Mouse (Mus musculus) liver, adult 2 months (tissue): ENCODE data around the gene 4930519G04Rik. TPM values are rescaled to one million over a fixed set of nuclear protein-coding genes. Genes with fewer than 3 reads are reported as not detected.
"Not testable (repeated sequence)": the region's sequence is repeated elsewhere in the genome, so short reads cannot be mapped to it uniquely, and the experiment has no call there.

Source experiments
- DNase-seq: peaks from one replicate; pipeline ENCODE4 v3.0.0-alpha.2; 2011; ENCODE audit warnings: low read depth, low spot score; ENCODE audit errors: extremely low read depth
- H3K27ac ChIP-seq: fragments of 200-500 bp; replicated peaks from 2 replicates; pipeline ENCODE4 v1.5.1; 2012; ENCODE audit warnings: low read depth, mild to moderate bottlenecking, control low read depth, inconsistent platforms, low read length; ENCODE audit not compliant: insufficient read depth
- H3K27me3 ChIP-seq: fragments of 200-500 bp; 2 replicates; pipeline ENCODE4 v1.6.1; 2012; ENCODE audit warnings: mild to moderate bottlenecking, moderate library complexity, low read length, inconsistent platforms; ENCODE audit not compliant: control insufficient read depth, insufficient read depth
- H3K36me3 ChIP-seq: fragments of 200-500 bp; 2 replicates; pipeline ENCODE4 v1.6.1; 2012; ENCODE audit warnings: low read length, inconsistent platforms; ENCODE audit not compliant: control insufficient read depth, insufficient read depth
- H3K4me1 ChIP-seq: fragments of 200-500 bp; 2 replicates; pipeline ENCODE4 v1.6.1; 2011; ENCODE audit warnings: low read length; ENCODE audit not compliant: control insufficient read depth, insufficient read depth
- H3K4me3 ChIP-seq: fragments of 200-500 bp; 2 replicates; pipeline ENCODE4 v1.5.1; 2011; ENCODE audit warnings: low read depth, mild to moderate bottlenecking, control low read depth, low read length, moderate library complexity; ENCODE audit not compliant: insufficient read depth
- H3K79me2 ChIP-seq: fragments of 200-500 bp; 2 replicates; pipeline ENCODE4 v1.6.1; 2012; ENCODE audit warnings: inconsistent platforms, mild to moderate bottlenecking, low read length, moderate library complexity; ENCODE audit not compliant: control insufficient read depth, insufficient read depth
- H3K9ac ChIP-seq: fragments of 200-500 bp; 2 replicates; pipeline ENCODE4 v1.6.1; 2012; ENCODE audit warnings: low read depth, mild to moderate bottlenecking, control low read depth, inconsistent platforms, low read length
- CTCF ChIP-seq: fragments of 200-500 bp; IDR thresholded peaks from 2 replicates; pipeline ENCODE4 v1.5.1; 2011; ENCODE audit warnings: low read depth, low read length, control low read depth
- POLR2A ChIP-seq: fragments of 200-500 bp; IDR thresholded peaks from 2 replicates; pipeline ENCODE4 v1.6.1; 2011; ENCODE audit warnings: low read length, control low read depth; ENCODE audit not compliant: insufficient read depth; ENCODE audit errors: extremely low read depth
- WGBS: fragments of 180-500 bp; shearing (Covaris S2); methylation state at CpG from one replicate; pipeline ENCODE4 v1.1.7; 2018; 5-methylcytosine and 5-hydroxymethylcytosine counted together
- polyA plus RNA-seq: library from polyadenylated mRNA; depleted of rRNA; stranded (reverse); fragments of >200 nt; gene quantifications from 2 replicates; pipeline ENCODE4 v1.2.3, GENCODE M21; 2012; rRNA removed
- total RNA-seq: library from RNA; depleted of rRNA; stranded (reverse); fragments of >200 nt; gene quantifications from 2 replicates; pipeline ENCODE4 v1.2.3, GENCODE M21; 2014; rRNA removed

4930519G04Rik gene
- total RNA-seq (not detected in 2 replicates), polyA plus RNA-seq (not detected in 2 replicates)

DNA sequence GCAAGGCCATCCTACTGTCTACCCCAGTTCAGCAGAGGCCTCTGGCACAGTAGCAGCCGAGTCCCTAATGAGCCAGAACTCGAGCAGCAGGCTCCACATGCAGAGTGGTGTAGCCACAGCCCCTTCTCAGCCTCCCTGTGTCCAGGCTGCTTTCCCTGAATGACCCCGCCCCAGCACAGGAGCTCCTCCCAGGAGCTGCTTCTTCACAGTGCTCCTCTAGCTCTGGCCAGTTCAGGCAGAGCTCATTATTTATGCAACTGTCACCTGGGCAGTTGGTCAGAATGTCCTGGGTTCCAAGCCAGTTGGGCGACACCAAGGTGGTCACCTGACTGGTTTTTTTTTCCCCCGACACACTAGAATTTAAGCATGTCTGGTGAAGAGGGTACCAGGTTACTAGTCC, at the start of gene 4930519G04Rik:
Gene 4930519G04Rik, plus strand, starts transcription at position 301 of the 400 bp plus-strand sequence.
- H3K27me3 ChIP-seq, H3K4me3 ChIP-seq, H3K4me1 ChIP-seq, DNase-seq, H3K9ac ChIP-seq, H3K79me2 ChIP-seq, H3K36me3 ChIP-seq, H3K27ac ChIP-seq: not testable (repeated sequence)
- WGBS = 86% methylated on average over 3 of the region's 5 CpGs

DNA sequence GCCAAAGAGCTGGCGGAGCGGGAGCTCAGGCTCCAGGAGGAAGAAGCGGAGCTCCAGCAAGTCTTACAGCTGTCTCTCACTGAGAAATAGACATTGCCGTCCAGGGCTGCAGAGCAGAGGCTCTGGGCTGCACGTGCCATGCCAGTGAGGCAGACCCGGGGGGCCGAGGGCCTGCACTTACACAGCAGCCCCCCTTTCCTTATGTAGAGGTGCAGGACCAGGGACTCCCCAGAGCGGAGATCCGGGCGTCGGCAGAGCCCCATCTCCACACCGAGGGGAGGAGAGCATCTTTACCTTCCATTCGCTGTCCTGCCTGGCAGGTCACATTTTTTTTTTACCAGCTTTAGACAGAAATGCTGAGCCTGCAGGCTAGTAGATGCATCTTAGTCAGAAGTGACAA, 49.1 kb upstream of the 4930519G04Rik start:
- no peak overlapping the region for H3K9ac ChIP-seq
- no peaks in the 10 kb centered on the region for H3K4me1 ChIP-seq
- TF ChIP-seq POLR2A (no peak), CTCF (no peak)
- no peaks in the 10 kb centered on the region for H3K27me3 ChIP-seq
- no peaks in the 10 kb centered on the region; the same call in 1 of the 2 replicates for H3K36me3 ChIP-seq
- no peak overlapping the region for H3K4me3 ChIP-seq
- WGBS = 97% methylated on average over 13 of the region's 13 CpGs
- no peak for DNase-seq
- H3K27ac ChIP-seq = no peak overlapping the region
- H3K79me2 ChIP-seq = no peaks in the 10 kb centered on the region

DNA sequence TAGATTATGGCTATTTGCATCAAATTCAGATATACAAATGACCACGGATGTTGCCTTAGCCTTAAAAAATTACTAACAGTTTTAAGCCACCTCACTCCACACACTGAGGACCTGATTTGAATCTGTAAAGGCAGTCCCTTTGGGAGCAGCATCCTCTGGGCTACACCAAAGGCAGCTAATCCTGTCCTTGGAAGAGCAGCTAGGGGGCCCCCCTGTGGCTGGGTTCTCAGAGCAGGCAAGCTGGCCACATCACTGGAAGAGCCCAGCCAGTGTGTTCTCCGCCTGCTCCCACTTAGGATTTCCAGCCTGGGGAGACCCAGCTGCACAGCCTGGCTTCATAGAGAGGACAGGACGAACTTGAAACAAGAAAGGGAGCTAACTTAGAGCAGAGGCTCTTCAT, 48.5 kb upstream of the 4930519G04Rik start:
- H3K27me3 ChIP-seq = no peaks in the 10 kb centered on the region
- WGBS = 67% methylated on average over 3 of the region's 3 CpGs
- H3K79me2 ChIP-seq = no peaks in the 10 kb centered on the region
- H3K36me3 ChIP-seq = no peaks in the 10 kb centered on the region; the same call in 1 of the 2 replicates
- no peak overlapping the region for H3K4me3 ChIP-seq
- no peak overlapping the region for H3K9ac ChIP-seq
- peak; percentile 21 for DNase-seq
- no peak overlapping the region for H3K27ac ChIP-seq
- H3K4me1 ChIP-seq = no peaks in the 10 kb centered on the region
- TF ChIP-seq POLR2A (no peak), CTCF (peak; percentile 60)

DNA sequence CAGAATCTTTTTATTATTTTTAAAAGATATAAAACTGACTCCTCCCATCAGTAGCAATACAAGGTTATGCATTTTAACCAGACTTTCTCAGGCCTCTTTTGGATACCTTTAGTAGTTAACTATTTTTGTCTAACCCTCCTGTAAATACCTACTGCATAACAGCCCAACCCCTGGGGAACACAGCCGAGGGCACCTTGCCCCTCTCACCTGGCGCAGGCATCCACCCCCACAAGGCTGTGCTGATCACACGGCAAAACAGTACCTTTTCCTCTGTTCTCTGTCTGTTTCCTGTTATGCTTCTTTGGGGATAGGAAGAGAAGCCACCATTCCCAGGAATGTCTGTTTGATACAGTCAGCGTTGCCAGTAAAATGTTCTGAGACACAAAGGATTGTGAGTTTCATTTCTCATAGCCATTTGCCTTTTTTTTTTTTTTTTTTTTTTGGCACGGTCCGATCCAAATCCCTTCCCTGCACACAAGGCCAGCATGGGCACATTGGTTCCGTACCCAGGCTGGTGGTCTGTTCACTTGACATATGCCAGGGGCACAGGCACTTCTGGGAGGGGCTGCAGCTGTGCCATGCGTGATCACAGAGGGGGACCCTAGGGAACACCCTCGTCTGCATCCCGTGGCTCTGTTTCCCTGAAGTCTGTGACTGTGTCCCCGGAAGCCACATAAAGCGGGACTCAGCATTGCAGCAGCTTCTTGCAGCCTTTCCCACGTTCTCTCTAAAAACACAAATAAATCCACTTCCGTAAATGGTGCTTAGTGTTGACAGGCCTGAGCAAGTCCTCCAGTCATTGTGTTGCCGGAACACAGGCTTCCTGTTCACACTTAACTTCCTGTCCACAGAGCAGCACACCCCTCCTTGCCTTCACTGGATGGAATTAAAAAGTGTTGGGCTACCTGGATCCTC, 47.8 kb upstream of the 4930519G04Rik start:
- Histone ChIP-seq H3K27ac (peak overlapping the region; percentile 53), H3K4me3 (peak overlapping the region; percentile 42; the same call in 1 of the 2 replicates), H3K79me2 (no peaks in the 10 kb centered on the region), H3K4me1 (no peaks in the 10 kb centered on the region), H3K9ac (peak overlapping the region; percentile 42), H3K36me3 (no peaks in the 10 kb centered on the region; the same call in 1 of the 2 replicates), H3K27me3 (no peaks in the 10 kb centered on the region)
- TF ChIP-seq POLR2A = no peak
- no peak for TF ChIP-seq CTCF
- 73% methylated on average over 15 of the region's 15 CpGs for WGBS
- DNase-seq = peak; percentile 38

DNA sequence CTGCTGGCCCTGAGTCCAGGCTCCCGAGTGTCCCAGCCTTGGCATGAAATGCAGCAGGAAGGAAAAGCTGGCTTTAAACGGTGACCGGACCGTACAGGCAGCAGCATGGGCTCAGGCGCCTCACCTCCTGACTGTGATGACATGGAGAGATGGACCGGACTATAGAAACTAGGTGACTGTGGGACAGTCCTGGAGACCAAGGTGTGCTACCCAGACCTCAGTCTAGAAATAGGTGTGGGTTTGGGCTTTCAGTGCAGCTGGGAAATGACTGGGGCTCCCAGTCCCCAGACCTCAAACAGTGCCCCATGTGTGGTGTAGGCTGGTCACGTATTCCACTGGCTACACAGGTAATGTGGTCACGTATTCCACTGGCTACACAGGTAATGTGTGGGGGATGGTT, 46.8 kb upstream of the 4930519G04Rik start:
- H3K79me2 ChIP-seq = no peaks in the 10 kb centered on the region
- H3K27me3 ChIP-seq = no peaks in the 10 kb centered on the region
- no peak overlapping the region for H3K9ac ChIP-seq
- H3K36me3 ChIP-seq = no peaks in the 10 kb centered on the region; the same call in 1 of the 2 replicates
- H3K27ac ChIP-seq = no peak overlapping the region
- no peaks in the 10 kb centered on the region for H3K4me1 ChIP-seq
- TF ChIP-seq CTCF = no peak
- no peak for TF ChIP-seq POLR2A
- WGBS = 78% methylated on average over 8 of the region's 8 CpGs
- H3K4me3 ChIP-seq = no peak overlapping the region
- no peak for DNase-seq

DNA sequence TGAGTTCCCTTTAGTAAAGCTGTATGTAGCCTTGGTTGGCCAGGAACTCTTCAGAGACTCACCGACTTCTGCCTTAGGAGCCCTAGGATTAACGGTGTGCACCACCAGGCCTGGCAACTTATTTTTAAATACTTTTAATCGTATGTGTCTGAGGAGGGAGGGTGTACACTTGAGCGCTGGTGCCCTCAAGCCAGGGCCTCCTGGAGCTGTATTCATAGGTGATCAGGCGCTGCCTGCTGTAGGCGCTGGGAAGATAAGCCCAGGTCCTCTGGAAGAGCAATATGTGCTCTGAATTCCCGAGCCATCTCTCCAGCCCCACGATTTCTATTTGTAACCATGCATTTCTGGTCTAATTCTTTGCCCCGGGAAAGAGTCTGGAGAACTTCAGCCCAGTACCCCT, 46.4 kb upstream of the 4930519G04Rik start:
- Histone ChIP-seq H3K4me3 (no peak overlapping the region), H3K9ac (no peak overlapping the region), H3K27me3 (no peaks in the 10 kb centered on the region), H3K79me2 (no peaks in the 10 kb centered on the region), H3K36me3 (no peaks in the 10 kb centered on the region), H3K4me1 (no peaks in the 10 kb centered on the region), H3K27ac (no peak overlapping the region)
- WGBS = 75% methylated on average over 9 of the region's 9 CpGs
- DNase-seq = no peak
- TF ChIP-seq CTCF (no peak), POLR2A (no peak)
